ENCODE assay signal across 8 mouse cellular contexts in genomic region chr19:7017541-7018457, GRCm38 (mm10). TPM values are rescaled to one million over a fixed set of nuclear protein-coding genes. Genes with fewer than 3 reads are reported as not detected.
DNase-seq lines count a peak whose midpoint lies in the region; ATAC-seq lines count a peak whose summit lies in the region.

No protein-coding gene starts in this region.

- DNase-seq in lung, postnatal 14 days = no peak
- peak; percentile 91 for DNase-seq in induced T-regulatory cell, adult 2 months (ENCODE audit: low read depth)
- peak; percentile 41 to 58 for DNase-seq in monocyte, adult 2 months (ENCODE audit: low read depth in 1 of 2, low spot score in 2 of 2)
- no peak for DNase-seq in cerebellum, adult 9-10 months
- no peak for DNase-seq in right cerebral cortex, postnatal 10 days (ENCODE audit: low spot score in 2 of 2)
- DNase-seq in kidney, adult 9 months = no peak

- H3K27me3 ChIP-seq in lung, embryonic 16.5 days (ENCODE audit: control insufficient read depth, insufficient read depth, low read depth, low read length) = no peaks in the 10 kb centered on the region
- H3K27me3 ChIP-seq in midbrain, embryonic 16.5 days (ENCODE audit: control insufficient read depth, insufficient read depth, low read depth, low read length) = no peaks in the 10 kb centered on the region

- no peak for ATAC-seq in lung, embryonic 16.5 days (ENCODE audit: low read depth)
- no peak for ATAC-seq in midbrain, embryonic 16.5 days

- H3K4me2 ChIP-seq in lung, embryonic 16.5 days (ENCODE audit: low read depth, low read length) = no peak overlapping the region
- H3K4me2 ChIP-seq in midbrain, embryonic 16.5 days (ENCODE audit: low read length) = no peak overlapping the region

- H3K27ac ChIP-seq in lung, embryonic 16.5 days (ENCODE audit: low read length) = peak overlapping the region; percentile 38; the same call in 1 of the 2 replicates
- no peak overlapping the region for H3K27ac ChIP-seq in midbrain, embryonic 16.5 days (ENCODE audit: low read length)

- H3K36me3 ChIP-seq in lung, embryonic 16.5 days (ENCODE audit: control insufficient read depth, insufficient read depth, low read length) = peaks cover 15% of the 10 kb centered on the region
- H3K36me3 ChIP-seq in midbrain, embryonic 16.5 days (ENCODE audit: control insufficient read depth, insufficient read depth, low read length) = peaks cover 15% of the 10 kb centered on the region

- H3K9me3 ChIP-seq in lung, embryonic 16.5 days (ENCODE audit: control insufficient read depth, low read length) = no peaks in the 10 kb centered on the region
- H3K9me3 ChIP-seq in midbrain, embryonic 16.5 days (replicated peaks; ENCODE audit: control insufficient read depth, low read length, poor library complexity, severe bottlenecking) = no peaks in the 10 kb centered on the region

- 73% methylated on average over 12 of the region's 12 CpGs for WGBS in lung, embryonic 16.5 days
- WGBS in midbrain, embryonic 16.5 days = 85% methylated on average over 12 of the region's 12 CpGs

- H3K4me1 ChIP-seq in lung, embryonic 16.5 days (replicated peaks; ENCODE audit: control insufficient read depth, insufficient read depth, low read length) = no peaks in the 10 kb centered on the region
- H3K4me1 ChIP-seq in midbrain, embryonic 16.5 days (ENCODE audit: control insufficient read depth, insufficient read depth, low read length) = no peaks in the 10 kb centered on the region

- H3K9ac ChIP-seq in lung, embryonic 16.5 days (ENCODE audit: low read length) = no peak overlapping the region
- no peak overlapping the region for H3K9ac ChIP-seq in midbrain, embryonic 16.5 days (ENCODE audit: low read depth, low read length)

- H3K4me3 ChIP-seq in lung, embryonic 16.5 days (ENCODE audit: low read length) = no peak overlapping the region
- no peak overlapping the region for H3K4me3 ChIP-seq in midbrain, embryonic 16.5 days (ENCODE audit: low read depth, low read length)

RNA-seq across cellular contexts. Expression of gene Fermt3, which starts 1.5 kb away (rescaled TPM):
- 11.1 and 15.6 TPM in 2 replicates for polyA plus RNA-seq in lung, embryonic 16.5 days (2015; fragmentation: Nextera tagmentation; extraction: Ambion mirVana)
- 3.0 and 3.5 TPM in 2 replicates for polyA plus RNA-seq in midbrain, embryonic 16.5 days (2015; fragmentation: Nextera tagmentation; extraction: Ambion mirVana)

RNA-seq across cellular contexts. Expression of gene Trpt1, which starts 21.9 kb away (rescaled TPM):
- 10.9 and 12.3 TPM in 2 replicates for polyA plus RNA-seq in lung, embryonic 16.5 days (2015; fragmentation: Nextera tagmentation; extraction: Ambion mirVana)
- polyA plus RNA-seq in midbrain, embryonic 16.5 days (2015; fragmentation: Nextera tagmentation; extraction: Ambion mirVana) = 17.2 and 17.3 TPM in 2 replicates

RNA-seq across cellular contexts. Expression of gene Nudt22, which starts 21.9 kb away (rescaled TPM):
- polyA plus RNA-seq in lung, embryonic 16.5 days (2015; fragmentation: Nextera tagmentation; extraction: Ambion mirVana) = 22.6 and 23.7 TPM in 2 replicates
- polyA plus RNA-seq in midbrain, embryonic 16.5 days (2015; fragmentation: Nextera tagmentation; extraction: Ambion mirVana) = 19.4 and 19.6 TPM in 2 replicates

RNA-seq across cellular contexts. Expression of gene Stip1, which starts 22.0 kb away (rescaled TPM):
- polyA plus RNA-seq in lung, embryonic 16.5 days (2015; fragmentation: Nextera tagmentation; extraction: Ambion mirVana) = 220 and 243 TPM in 2 replicates
- polyA plus RNA-seq in midbrain, embryonic 16.5 days (2015; fragmentation: Nextera tagmentation; extraction: Ambion mirVana) = 204 and 211 TPM in 2 replicates

RNA-seq across cellular contexts. Expression of gene Dnajc4, which starts 25.4 kb away (rescaled TPM):
- polyA plus RNA-seq in lung, embryonic 16.5 days (2015; fragmentation: Nextera tagmentation; extraction: Ambion mirVana) = 26.4 and 30.3 TPM in 2 replicates
- 21.6 and 22.9 TPM in 2 replicates for polyA plus RNA-seq in midbrain, embryonic 16.5 days (2015; fragmentation: Nextera tagmentation; extraction: Ambion mirVana)

Comparison
In these comparisons a context has a peak if more than half of its experiments do, and no peak if none do; other contexts are left out.
1. DNase-seq: peak in induced T-regulatory cell, adult 2 months (single experiment) and monocyte, adult 2 months (2 of 2); none in lung, postnatal 14 days (single experiment), cerebellum, adult 9-10 months (single experiment), right cerebral cortex, postnatal 10 days (0 of 2) and kidney, adult 9 months (single experiment).